Mouse (Mus musculus) megakaryocyte, embryonic 14.5 days (primary cell): ENCODE results near the gene Ssxb3. TPM values are rescaled to one million over a fixed set of nuclear protein-coding genes. Genes with fewer than 3 reads are reported as not detected.
"Not testable (repeated sequence)": the region's sequence is repeated elsewhere in the genome, so short reads cannot be mapped to it uniquely, and the experiment has no call there.

Experiments
- H3K27me3 ChIP-seq: replicated peaks from 2 replicates; pipeline ENCODE3; 2012; ENCODE audit warnings: inconsistent platforms
- H3K36me3 ChIP-seq: replicated peaks from 2 replicates; pipeline ENCODE3; 2012; ENCODE audit warnings: low read length, inconsistent platforms, mixed read lengths
- H3K4me1 ChIP-seq: 2 replicates; pipeline ENCODE4 v1.6.1; 2012; ENCODE audit warnings: inconsistent platforms
- H3K4me3 ChIP-seq: replicated peaks from 2 replicates; pipeline ENCODE3; 2012; ENCODE audit warnings: moderate library complexity, mild to moderate bottlenecking, inconsistent platforms
- H3K9me3 ChIP-seq: 2 replicates; pipeline ENCODE4 v1.6.1; 2012; ENCODE audit warnings: inconsistent platforms
- polyA plus RNA-seq: library from polyadenylated mRNA; stranded (reverse); fragments of >175 nt; gene quantifications from 2 replicates; pipeline ENCODE4 v1.2.3, GENCODE M21; 2012; ENCODE audit warnings: low replicate concordance; ENCODE audit not compliant: insufficient read depth

Ssxb3 gene
- polyA plus RNA-seq: not detected in 2 replicates

- not testable (repeated sequence) for H3K9me3 ChIP-seq, H3K4me3 ChIP-seq, H3K27me3 ChIP-seq, H3K4me1 ChIP-seq, H3K36me3 ChIP-seq
These were observed at the start of gene Ssxb3 for GRCm38 (mm10) chrX:8591716-8592115. Gene Ssxb3, minus strand, starts transcription at chrX:8591816.

DNA sequence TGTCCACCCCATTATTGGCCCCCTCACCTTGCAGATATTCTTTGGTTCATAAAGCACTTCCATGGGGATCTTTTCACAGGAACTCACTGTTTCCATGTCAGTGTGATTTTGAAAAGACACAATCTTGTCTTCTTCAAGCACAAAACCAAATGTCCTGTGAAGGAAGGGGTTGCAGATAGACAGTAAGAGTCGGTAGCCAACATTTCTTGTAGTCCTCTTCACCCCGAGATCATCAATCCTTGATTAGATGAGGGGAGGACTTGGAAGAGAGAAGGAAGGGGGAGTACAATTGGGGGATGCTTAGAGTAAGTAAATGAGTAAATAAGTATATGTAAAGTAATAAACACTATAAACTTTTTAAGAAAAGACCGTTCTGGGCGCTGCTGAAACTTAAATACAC is 43.5 kb downstream of the Ssxb3 start, which contains the start of gene Ssxb6:
Gene Ssxb6 (minus strand): TSS at position 101 of the 400 bp plus-strand sequence.
- not testable (repeated sequence) for H3K27me3 ChIP-seq, H3K4me3 ChIP-seq, H3K36me3 ChIP-seq, H3K4me1 ChIP-seq, H3K9me3 ChIP-seq

Other genes starting within 250 kb of the Ssxb3 start
- gene Ssxb9, start 224.8 kb downstream of the Ssxb3 start, polyA plus RNA-seq: not detected in 2 replicates
- not detected in 2 replicates for gene Ssxb1, start 178.5 kb downstream of the Ssxb3 start, polyA plus RNA-seq
- gene Ssxb2, start 130.1 kb downstream of the Ssxb3 start, polyA plus RNA-seq: not detected in 2 replicates
- gene Gm14459, start 66.9 kb downstream of the Ssxb3 start, polyA plus RNA-seq: not detected in 2 replicates
- not detected in 2 replicates for gene Ssxb6, start 43.6 kb downstream of the Ssxb3 start, polyA plus RNA-seq
- not detected in 2 replicates for gene Ssxb8, start 99.0 kb upstream of the Ssxb3 start, polyA plus RNA-seq
- gene Ssx9, start 156.6 kb upstream of the Ssxb3 start, polyA plus RNA-seq: not detected in 2 replicates
- gene Ssxb5, start 211.9 kb upstream of the Ssxb3 start, polyA plus RNA-seq: not detected in 2 replicates